Mouse (Mus musculus) midbrain, postnatal 0 days (tissue): Measurements from ENCODE around the gene Capn8. TPM values are rescaled to one million over a fixed set of nuclear protein-coding genes. Genes with fewer than 3 reads are reported as not detected.

Source experiments
- ATAC-seq: fragments of 200-750 bp; cut with Nextera tagmentation; 2 replicates; pipeline ENCODE4 v1.8.0; 2017; ENCODE audit warnings: moderate number of reproducible peaks, mild to moderate bottlenecking, moderate TSS enrichment, moderate library complexity; ENCODE audit not compliant: low FRiP score
- DNase-seq: peaks from one replicate; pipeline ENCODE4 v3.0.0-alpha.2; 2015; ENCODE audit warnings: low spot score
- H3K27ac ChIP-seq: fragments of 300-500 bp; sonication (generic); 2 replicates; pipeline ENCODE4 v1.5.1; 2014; ENCODE audit warnings: low read depth, mild to moderate bottlenecking, low read length, mixed read lengths
- H3K27me3 ChIP-seq: fragments of 300-500 bp; sonication (generic); 2 replicates; pipeline ENCODE4 v1.6.1; 2014; ENCODE audit warnings: low read length, control low read depth, mixed read lengths; ENCODE audit not compliant: insufficient read depth
- H3K36me3 ChIP-seq: fragments of 300-500 bp; sonication (generic); 2 replicates; pipeline ENCODE4 v1.6.1; 2014; ENCODE audit warnings: low read length, control low read depth, mixed read lengths; ENCODE audit not compliant: insufficient read depth
- H3K4me1 ChIP-seq: fragments of 300-500 bp; sonication (generic); 2 replicates; pipeline ENCODE4 v1.6.1; 2014; ENCODE audit warnings: mild to moderate bottlenecking, control low read depth, antibody characterized with exemption, low read length, mixed read lengths; ENCODE audit not compliant: insufficient read depth
- H3K4me2 ChIP-seq: fragments of 300-500 bp; sonication (generic); 2 replicates; pipeline ENCODE4 v1.6.1; 2014; ENCODE audit warnings: low read depth, mild to moderate bottlenecking, low read length, mixed read lengths; ENCODE audit not compliant: poor library complexity, severe bottlenecking
- H3K4me3 ChIP-seq: fragments of 300-500 bp; sonication (generic); 2 replicates; pipeline ENCODE4 v1.5.1; 2014; ENCODE audit warnings: low read depth, mild to moderate bottlenecking, low read length, moderate library complexity
- H3K9ac ChIP-seq: fragments of 300-500 bp; sonication (generic); replicated peaks from 2 replicates; pipeline ENCODE4 v1.6.1; 2014; ENCODE audit warnings: mild to moderate bottlenecking, low read length, moderate library complexity, mixed read lengths; ENCODE audit not compliant: poor library complexity, severe bottlenecking
- H3K9me3 ChIP-seq: fragments of 300-500 bp; sonication (generic); 2 replicates; pipeline ENCODE4 v1.6.1; 2016; ENCODE audit warnings: low read length, control low read depth
- CTCF ChIP-seq: IDR thresholded peaks from 2 replicates; pipeline ENCODE4 v1.5.1; 2016; ENCODE audit warnings: antibody characterized with exemption, mild to moderate bottlenecking
- WGBS: fragments of 180-500 bp; shearing (Covaris S2); extraction: QIAGEN DNeasy Blood & Tissue Kit; methylation state at CpG from one replicate; pipeline ENCODE4 v1.1.7; 2014; 5-methylcytosine and 5-hydroxymethylcytosine counted together
- polyA plus RNA-seq: library from polyadenylated mRNA; unstranded; fragments of >200 nt; fragmentation: Nextera tagmentation; extraction: Ambion mirVana; gene quantifications from 2 replicates; pipeline ENCODE4 v1.2.1, GENCODE M21; 2015
- total RNA-seq: library from RNA; depleted of rRNA; stranded (reverse); fragments of >200 nt; gene quantifications from 2 replicates; pipeline ENCODE4 v1.2.3, GENCODE M21; 2014

Capn8 gene
- total and polyA plus RNA-seq, 2 experiments from 2014 or later, result 0.31 TPM; not detected in 1

DNA sequence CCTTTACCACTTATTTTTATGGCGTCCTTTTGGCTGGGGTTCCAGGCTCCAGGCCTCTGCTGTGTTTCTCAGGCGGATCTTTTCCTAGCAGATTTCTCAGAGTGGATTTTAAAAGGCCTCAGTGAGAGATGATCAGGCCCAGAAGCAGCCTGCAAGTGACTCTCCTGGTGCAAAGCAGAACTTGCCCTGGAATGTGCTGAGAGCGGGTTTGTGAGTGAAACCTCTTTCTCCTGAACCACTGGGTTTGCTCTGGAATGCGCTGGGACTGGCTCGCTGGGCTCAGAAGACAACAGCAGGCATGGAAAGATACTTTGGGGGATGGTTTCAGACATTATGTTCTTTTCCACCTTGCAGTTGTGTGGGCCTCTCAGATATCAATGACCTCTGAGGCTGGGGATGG, 22.7 kb upstream of the Capn8 start:
- H3K27ac ChIP-seq, result no peak overlapping the region
- no peak overlapping the region for H3K9ac ChIP-seq
- H3K36me3 ChIP-seq, result no peaks in the 10 kb centered on the region
- TF ChIP-seq CTCF, result no peak
- DNase-seq (no peak), ATAC-seq (no peak)
- WGBS, result 79% methylated on average over 5 of the region's 5 CpGs
- no peak overlapping the region for H3K4me3 ChIP-seq
- H3K27me3 ChIP-seq, result no peaks in the 10 kb centered on the region
- no peak overlapping the region for H3K4me2 ChIP-seq
- no peaks in the 10 kb centered on the region for H3K4me1 ChIP-seq
- H3K9me3 ChIP-seq, result no peaks in the 10 kb centered on the region

- WGBS, result 82% methylated on average over 8 of the region's 8 CpGs
- no peaks in the 10 kb centered on the region for H3K4me1 ChIP-seq
- no peaks in the 10 kb centered on the region for H3K36me3 ChIP-seq
- TF ChIP-seq CTCF, result no peak
- no peaks in the 10 kb centered on the region for H3K9me3 ChIP-seq
- no peak overlapping the region for H3K4me2 ChIP-seq
- DNase-seq, result no peak
- no peak for ATAC-seq
- no peaks in the 10 kb centered on the region for H3K27me3 ChIP-seq
- no peak overlapping the region for H3K9ac ChIP-seq
- no peak overlapping the region for H3K4me3 ChIP-seq
- H3K27ac ChIP-seq, result no peak overlapping the region
These were observed 21.7 kb upstream of the Capn8 start for GRCm38 (mm10) chr1:182543136-182543535.

DNA sequence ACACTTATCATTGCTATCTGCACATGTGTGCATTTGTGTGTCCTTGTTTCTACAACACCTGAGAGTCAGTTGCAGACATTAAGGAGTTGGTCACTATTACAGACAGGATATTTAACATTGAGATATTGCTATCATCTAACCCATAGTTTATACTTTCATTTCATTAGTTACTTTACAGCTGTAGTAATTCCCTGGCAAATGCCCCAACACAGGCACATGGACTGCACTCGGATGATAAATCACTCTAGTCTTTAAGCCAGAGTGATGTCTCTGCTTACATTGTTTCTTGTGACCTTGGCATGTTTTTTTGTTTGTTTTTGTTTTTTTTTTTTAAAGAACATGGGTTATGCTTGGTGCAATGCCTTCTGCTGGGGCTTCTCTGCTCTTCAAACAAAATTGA, 20.9 kb upstream of the Capn8 start:
- Histone ChIP-seq H3K4me2 (no peak overlapping the region), H3K36me3 (no peaks in the 10 kb centered on the region), H3K4me3 (no peak overlapping the region), H3K27ac (no peak overlapping the region), H3K27me3 (no peaks in the 10 kb centered on the region), H3K9ac (no peak overlapping the region), H3K9me3 (no peaks in the 10 kb centered on the region), H3K4me1 (no peaks in the 10 kb centered on the region)
- 64% methylated on average over 1 of the region's 1 CpGs for WGBS
- ATAC-seq (no peak), DNase-seq (no peak)
- no peak for TF ChIP-seq CTCF

GRCm38 (mm10) chr1:182550761-182551160, 14.0 kb upstream of the Capn8 start:
- Histone ChIP-seq H3K27ac (no peak overlapping the region), H3K9ac (no peak overlapping the region), H3K4me1 (no peaks in the 10 kb centered on the region), H3K4me2 (no peak overlapping the region), H3K4me3 (no peak overlapping the region), H3K9me3 (no peaks in the 10 kb centered on the region), H3K36me3 (no peaks in the 10 kb centered on the region), H3K27me3 (no peaks in the 10 kb centered on the region)
- DNase-seq (no peak), ATAC-seq (no peak)
- no peak for TF ChIP-seq CTCF
- 80% methylated on average over 8 of the region's 8 CpGs for WGBS

DNA sequence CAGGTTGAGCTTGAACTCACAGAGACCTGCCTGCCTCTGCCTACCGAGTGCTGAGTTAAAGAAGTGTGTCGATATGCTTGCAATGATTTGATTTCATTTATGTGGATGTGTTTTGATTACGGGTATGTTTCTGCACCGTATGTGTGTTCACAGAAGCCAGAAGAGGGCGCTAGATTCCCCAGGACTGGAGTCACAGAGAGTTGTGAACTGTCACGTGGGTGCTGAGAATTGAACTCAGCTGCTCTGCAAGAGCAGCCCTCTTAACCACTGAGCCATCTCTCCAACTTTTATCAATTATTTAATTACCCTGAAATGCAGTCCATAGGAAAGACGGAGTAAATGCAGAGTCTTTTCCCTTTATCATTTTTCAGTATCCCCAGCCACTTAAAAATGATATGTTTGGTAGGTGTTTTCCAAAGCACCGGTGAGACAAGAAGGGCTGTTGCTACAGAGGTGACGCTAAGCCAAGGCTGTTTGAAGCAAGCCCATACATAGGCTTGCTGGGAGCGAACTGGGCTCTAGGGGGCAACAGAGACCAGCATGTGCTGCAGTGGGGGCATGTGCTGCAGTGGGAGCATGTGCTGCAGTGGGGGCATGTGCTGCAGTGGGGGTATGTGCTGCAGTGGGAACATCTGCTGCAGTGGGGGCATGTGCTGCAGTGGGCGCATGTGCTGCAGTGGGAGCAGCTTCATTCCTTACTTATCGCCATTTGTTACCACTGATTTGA, 11.0 kb upstream of the Capn8 start:
- Histone ChIP-seq H3K9ac (no peak overlapping the region), H3K4me3 (no peak overlapping the region), H3K4me1 (no peaks in the 10 kb centered on the region), H3K9me3 (no peaks in the 10 kb centered on the region), H3K27ac (no peak overlapping the region), H3K36me3 (no peaks in the 10 kb centered on the region), H3K27me3 (no peaks in the 10 kb centered on the region), H3K4me2 (no peak overlapping the region)
- peak; percentile 69 for DNase-seq
- TF ChIP-seq CTCF, result peak; percentile 85
- ATAC-seq, result peak; percentile 83
- WGBS, result 54% methylated on average over 12 of the region's 12 CpGs

DNA sequence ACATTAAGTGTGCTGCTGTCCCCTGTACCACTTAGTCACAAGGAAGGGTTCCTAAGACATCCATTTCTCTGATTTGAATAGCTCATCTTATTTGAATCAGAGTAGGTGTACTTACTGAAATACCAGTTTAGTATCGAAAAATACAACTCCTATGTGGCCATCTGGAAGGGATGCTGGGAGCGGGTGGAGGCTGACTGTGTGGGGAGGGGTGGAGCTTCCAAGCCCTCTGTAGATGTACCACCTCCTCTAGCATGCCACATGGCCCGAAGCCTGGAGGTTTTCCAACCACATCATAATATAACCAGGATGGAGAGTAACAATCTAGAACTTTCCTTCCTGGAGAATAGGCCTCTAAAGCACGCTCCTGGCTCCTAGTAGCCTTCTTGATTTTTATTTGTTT, 6.5 kb upstream of the Capn8 start:
- H3K4me3 ChIP-seq, result no peak overlapping the region
- no peaks in the 10 kb centered on the region for H3K9me3 ChIP-seq
- H3K36me3 ChIP-seq, result no peaks in the 10 kb centered on the region
- no peaks in the 10 kb centered on the region for H3K4me1 ChIP-seq
- no peak for TF ChIP-seq CTCF
- no peak overlapping the region for H3K9ac ChIP-seq
- whole genome bisulfite sequencing, result 86% methylated on average over 4 of the region's 4 CpGs
- H3K4me2 ChIP-seq, result no peak overlapping the region
- DNase-seq (no peak), ATAC-seq (no peak)
- H3K27me3 ChIP-seq, result no peaks in the 10 kb centered on the region
- H3K27ac ChIP-seq, result no peak overlapping the region
